Mouse (Mus musculus) urinary bladder, postnatal 25 days (tissue): Measurements from ENCODE around the gene Trf.

Experiments used
- DNase-seq: peaks from one replicate; pipeline ENCODE4 v3.0.0; 2022; ENCODE audit warnings: low spot score

The Trf gene

DNA sequence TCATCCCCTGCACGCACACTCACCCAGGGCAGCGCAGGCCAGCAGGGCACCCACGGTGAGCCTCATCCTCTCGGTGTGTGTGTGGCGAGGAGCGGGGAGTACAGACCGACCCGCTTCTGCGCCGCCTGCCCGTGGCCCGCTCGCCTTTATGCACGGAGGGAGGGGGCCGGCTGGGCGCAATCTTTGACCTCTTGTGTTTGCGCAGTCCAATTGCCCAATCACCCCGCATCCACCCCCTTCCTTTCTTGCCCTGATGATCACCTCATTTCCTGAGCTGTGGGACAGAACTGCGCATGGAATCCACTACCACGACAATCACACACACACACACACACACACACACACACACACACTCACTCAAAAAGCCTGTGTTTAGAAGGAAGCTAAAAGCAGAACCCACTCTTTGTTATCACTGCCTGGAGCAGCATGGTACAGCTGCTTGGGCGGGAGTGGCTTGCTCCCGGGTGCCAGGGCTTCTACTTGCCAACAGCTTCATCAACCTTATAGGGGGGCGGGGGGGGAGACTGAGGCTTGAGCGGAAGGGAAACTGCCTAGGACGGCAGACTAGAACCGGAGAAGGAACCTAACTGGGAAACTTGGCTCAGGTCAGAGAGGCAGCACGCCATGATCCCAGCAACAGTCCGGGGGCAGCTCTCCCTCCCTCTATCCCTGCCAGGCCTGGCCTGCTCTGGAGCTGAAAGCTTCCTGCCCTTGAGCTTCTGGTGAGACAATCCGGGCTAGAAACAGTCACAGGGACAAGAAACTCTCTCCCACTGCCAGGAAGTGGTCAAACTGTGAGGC lies at the start of gene Trf, which contains the start of gene Gm20425:
Gene Trf (minus strand): TSS at position 294 of the 801 bp plus-strand sequence.
Gene Gm20425 (minus strand): TSS at position 157 of the 801 bp plus-strand sequence.
- peak; percentile 40 for DNase-seq

DNA sequence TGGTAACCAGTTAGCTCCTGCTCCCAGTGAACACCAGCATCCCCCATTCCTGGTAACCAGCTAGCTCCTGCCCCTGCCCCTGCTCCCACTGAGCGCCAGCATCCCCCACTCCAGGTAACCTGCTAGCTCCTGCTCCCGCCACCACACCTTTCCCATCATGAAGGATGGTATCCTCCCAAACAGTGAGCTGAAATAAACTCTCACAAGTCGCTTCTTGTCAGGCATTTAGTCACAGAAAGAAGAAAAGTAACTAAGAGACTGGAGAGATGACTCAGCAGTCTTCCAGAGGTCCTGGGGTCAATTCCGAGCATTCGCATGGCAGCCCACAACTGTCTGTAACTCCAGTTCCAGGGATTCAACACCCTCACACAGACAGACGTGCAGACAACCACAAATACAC lies 46.6 kb upstream of the Trf start:
- no peak for DNase-seq

DNA sequence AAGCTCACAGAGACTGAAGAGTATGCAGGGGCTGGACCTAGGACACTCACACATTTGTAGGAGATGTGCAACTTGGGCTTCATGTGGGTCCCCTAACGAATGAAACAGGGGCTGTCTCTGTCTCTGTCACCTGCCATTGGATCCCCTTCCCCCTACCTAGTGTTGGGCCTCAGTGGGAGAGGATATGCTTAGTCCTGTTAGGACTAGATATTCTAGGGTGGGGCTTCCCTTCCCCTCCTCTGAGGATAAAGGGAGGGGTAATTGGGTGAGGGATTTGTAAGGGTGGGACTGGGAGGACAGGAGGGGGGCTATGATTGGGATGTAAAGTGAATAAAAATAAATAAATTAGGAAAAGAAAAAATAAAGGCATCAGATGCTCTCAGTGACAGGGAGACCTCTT lies 45.4 kb upstream of the Trf start:
- DNase-seq: no peak

DNA sequence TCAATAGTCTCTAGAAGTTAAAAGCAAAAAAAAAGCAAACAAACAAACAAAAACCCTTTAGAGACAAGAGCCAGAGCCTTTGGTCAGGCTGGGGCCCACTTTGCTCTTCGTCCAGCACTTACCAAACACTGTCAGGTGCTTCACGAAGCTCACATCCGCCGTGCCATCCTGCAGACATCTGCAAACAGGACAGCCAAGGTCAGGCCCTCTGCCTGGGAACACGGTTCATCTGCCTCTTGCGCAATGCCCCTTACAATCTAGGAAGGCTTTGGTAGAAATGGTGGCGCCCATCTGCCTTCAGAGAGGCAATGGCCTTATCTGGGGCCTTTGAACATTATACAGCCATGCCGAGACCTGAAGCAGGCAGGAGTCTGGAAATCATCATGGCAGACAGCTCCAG lies 44.6 kb upstream of the Trf start:
- no peak for DNase-seq

DNA sequence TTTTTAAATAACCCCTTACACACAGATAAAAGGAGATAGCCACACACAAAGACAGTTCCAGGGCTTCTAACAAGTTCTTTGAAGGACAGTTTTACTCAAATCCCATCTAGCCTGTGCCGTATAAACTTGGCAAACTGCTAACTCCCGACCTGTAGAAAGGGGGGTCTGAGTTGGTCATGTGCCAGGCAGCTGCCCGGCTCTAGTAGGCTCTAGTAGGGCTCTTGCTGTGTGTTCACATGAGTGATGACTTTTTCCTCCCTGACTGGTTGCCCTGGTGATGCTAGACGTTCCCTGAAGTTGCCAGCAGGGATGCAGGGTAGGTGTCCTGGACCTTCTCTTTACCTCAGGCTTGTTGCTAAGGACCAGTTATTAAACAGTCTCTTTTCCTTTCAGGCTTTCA lies 40.9 kb upstream of the Trf start:
- DNase-seq: no peak

DNA sequence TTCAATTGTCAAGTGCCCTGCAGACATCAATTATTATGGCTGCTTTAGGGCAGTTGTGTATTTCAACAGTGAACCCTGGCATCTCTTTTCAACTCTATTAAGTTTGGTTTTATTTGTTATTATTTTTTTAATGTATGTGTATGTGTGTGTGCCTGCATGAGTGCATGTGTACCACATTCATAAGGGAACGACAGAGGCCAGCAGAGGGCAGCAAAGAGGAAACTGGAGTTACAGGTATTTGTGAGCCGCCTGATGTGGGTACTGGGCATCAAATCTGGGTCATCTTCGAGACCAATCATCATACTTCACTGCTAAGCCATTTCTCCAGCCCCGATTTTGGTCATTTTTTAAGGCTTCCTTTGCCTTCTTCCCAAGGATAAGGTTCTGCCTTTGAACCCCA lies 35.5 kb upstream of the Trf start:
- DNase-seq: no peak

DNA sequence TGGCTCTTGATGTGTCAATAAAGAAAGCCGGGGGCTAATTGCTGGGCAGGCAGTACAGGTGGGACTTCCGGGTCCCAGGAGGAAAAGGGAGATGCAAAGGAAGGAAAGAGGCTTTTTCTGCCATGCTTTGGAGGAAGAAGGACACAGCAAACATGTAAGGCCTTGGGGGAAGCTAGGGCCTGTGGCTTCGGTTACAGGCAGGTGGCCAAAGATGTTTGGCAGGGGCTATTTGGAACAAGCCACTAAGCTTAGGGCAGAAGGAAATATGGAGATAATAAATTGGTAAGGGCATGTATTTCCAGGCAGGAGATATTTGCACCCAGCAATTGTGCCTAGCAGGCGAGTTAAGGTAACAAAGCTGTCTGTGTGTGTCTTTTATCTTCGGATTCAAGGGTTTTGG lies 22.7 kb upstream of the Trf start:
- no peak for DNase-seq

DNA sequence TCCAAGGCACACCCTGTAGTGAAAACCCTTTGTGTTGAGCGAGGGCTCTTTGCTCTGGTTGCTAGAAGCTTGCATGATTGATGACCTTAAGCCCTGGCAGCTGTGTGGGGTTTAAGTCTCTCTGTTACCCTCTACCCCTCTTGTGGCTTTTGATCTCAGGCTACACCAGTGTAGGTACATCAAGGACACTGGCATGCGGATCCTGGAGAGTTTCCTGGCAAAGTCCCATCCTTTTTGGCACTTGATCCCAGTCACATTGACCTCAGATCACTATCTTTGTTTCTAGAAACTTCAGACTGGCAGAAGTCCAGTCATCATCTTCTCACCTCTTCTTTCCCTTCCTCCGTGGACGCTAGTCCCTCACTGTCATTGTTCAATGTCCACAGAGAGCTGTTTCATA lies 18.4 kb upstream of the Trf start:
- no peak for DNase-seq

DNA sequence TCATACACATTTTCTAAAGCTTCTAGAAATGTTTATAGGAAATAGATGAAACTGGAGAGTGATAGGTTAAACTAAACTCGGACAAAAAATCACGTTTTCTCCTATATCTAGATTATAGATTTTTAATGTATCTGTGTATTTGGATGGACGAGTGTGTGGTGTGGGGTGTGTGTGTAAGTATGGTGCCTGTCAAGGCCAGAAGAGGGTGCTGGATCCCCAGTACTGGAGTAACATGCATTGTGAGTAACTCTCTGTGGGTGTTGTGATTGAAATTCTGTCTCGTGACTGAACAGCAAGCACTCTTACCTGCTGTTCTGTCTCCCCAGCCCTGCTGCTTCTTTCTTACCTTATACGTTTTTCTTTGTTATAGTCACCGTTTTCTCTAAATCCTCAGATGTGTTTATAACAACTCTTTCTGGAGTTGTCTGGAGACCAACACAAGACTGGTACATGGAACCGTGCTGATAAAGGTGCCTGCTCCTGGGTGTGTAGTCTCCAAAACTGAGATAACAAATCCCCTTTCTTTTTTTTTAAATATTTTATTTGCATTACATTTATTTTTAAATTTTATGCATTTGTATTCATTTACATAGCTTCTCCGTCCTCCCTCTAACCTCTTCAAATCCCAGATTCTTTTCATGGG lies 16.4 kb upstream of the Trf start:
- DNase-seq: no peak

DNA sequence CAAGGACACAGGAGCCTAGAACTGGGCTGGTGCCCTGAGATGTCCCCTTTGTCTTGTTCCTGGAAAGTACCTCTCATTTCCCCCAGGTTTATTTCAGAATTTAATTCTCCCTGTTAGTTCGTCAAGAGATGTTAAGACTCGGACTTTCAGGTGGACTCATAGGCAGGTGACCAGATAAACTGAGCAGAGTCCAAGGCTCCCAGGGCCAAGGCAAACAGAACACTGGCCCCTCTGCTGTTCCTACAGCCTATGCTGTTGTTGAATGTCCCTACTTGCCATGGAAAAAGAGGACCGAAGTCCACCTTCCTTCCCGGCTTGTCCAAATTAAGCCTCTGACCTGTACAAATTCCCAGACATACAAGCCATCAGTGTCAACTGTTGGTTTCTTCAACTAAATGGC lies 13.4 kb upstream of the Trf start:
- no peak for DNase-seq

DNA sequence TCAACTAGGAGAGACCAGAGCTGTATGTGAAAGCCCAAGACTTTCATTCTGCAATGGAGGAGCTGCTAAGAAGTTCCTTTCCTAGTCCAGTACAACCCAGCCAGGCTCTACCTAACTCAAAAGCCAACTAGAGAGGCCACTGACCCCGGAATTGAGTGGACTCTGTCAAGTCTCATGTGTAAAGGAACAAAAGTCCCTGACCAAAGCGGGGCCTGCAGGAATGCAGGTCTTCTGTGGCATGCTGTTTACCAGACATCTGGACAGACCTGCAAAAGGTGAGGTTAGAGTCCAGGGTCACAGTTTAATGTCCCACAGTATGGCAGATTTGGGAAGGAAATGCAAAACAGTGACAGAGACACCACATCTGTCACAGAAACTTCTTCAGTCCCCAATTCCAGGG lies 11.0 kb upstream of the Trf start:
- no peak for DNase-seq

DNA sequence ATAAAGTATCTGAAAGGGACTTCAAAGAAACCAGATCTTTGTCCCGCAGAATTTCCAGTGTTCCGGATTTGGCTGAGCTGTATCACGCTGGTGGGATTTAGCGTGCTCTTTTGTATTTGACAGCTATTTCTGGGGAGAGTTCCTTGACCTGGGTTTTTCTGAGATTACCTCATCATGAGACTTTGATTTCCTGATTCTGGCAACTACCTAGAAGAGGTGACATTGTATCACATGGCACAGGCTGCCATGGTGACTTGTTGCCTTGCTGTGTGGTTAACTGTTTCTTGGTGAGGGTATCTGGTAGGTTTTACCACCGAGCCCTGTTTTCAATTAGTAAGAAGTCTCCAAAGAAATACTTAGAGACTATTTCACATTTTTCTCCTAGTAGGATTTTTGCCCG lies 9.2 kb upstream of the Trf start:
- DNase-seq: no peak

DNA sequence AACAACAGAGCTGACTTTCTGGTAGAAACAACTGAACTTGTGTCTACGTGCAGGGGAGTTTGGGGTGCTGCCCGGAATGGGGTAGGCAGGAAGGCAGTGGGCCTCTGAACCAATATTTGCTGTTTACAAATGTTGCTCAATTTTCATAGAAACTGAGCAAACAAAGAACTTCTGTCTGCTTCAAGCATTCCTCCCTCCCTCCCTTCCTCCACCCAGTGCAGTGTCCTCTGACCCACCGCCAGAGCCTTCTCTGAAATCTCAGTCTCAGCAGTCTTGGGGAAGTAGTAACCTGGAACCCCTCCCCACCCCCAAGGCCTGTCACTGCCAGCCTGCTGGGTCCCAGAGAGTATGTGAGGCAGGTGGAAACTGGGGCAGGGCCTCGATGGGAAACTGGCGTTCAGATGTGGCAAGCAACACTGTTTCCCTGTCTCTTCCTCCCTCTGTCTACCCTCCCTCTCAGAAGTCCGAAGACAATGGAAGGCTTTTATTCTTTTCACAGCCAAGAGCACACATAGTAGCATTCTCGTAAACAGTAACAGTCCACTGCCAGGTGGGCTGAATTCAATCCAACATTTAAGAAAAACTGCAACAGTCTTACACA lies 4.4 kb upstream of the Trf start:
- no peak for DNase-seq

DNA sequence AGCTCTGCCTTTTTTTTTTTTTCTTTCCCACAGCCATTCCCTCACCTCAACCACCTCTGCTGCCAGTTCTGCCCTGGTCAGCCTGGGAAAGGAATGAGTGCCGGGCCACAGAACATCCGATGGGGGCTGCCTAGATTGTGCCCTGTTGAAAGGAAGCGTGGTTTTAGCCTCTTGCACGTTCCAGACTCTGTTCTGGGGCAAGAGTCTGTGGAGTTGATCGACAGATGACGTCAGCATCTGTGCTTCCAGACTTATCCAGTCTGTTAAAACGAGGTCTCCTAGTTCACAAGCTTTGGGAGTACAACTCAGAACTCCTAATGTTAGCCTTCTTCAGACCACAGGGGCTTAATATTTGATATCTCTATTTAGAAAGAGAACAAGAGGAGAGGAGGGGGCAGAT lies 3.8 kb upstream of the Trf start:
- no peak for DNase-seq

DNA sequence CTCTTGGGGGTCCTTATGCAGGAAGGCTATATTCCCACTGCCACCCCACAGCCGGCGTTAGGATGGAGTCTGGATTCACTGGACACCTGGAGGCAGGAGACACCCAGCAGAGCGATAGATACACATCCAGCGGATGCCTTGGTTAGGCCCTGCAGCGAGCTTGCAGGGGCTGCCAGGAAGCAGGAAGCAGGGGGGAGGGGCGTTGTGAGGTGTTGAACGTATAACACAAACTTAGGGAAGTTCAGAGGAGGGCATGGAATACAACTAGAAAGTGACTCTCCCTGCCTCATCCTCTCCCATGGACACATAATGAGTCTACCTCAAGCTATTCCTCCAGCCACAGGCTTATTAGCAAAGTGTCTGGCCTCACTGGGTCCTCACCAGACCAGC lies 2.8 kb upstream of the Trf start:
- DNase-seq: no peak

DNA sequence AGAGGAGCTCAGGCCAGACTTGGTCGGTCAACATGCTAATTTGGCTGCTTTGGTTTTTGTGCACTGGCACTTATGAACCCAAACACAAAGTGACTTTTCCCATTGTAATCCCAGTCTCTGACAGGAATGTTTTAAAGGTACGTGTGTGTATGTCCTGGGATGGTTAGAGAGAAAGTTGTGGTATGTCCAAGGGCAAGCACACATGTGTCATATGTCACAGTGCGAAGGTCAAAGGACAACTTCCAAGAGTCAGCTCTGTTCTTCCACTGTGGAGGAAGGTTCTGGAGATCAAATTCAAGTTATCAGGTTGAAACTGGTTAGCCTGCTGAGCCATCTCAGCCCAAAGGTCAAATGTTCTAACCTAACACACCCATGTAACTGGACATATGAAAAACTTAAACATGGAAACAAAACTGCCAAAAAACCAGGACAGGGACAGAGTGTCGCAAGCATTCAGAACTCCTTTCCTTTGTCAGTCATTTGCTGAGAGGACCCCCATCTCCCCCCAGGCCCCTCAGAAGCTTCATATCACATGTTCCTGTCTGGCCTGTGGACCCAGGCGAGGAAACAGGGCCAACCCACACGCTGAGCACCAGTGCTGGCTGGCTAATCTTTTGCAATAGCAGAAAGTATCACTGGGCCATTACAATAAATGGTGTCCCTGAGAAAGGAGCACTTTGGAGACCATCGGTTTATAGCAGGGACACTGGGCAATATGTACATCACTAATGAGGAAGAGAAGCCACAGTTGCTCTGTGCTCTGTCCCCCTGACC lies 2.2 kb upstream of the Trf start:
- DNase-seq: no peak

DNA sequence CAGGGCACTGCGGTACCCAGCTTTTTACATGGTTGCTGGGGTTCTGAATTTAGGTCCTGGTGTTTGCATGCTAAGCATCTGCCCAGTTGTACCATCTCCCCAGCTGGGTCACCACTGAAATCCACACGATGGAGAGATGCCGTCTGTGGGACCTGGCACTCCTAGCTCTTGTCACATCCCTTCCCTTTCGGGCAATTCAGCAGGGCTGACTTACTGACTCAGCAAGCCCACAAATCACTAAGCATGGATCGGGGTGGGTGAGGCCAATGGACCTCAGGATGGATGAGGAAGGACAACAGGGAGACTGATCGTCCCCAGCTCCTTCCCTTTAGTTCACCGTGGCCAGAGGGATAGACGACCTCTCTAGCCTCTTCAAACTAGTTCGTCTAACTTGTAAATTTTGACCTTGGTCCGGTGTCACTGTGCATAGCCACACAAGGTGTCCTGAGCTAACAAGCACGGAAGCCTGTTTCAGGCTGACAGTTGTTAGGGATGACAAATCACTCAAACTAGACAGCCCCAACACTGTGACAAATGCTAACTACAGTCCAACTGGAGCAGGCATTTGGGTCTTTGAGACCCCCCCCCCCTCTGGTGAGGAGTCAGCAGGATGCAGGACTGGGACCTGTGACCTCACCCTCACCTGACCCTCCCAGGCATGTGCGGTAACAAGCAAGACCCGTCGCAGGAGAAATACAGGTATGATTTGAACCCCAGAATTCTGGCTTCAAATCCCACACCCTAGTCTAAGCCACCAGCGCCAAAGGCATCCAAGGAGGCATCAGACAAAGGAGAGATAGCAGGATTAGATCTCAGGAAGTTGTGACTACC lies 992 bp downstream of the Trf start:
- no peak for DNase-seq

DNA sequence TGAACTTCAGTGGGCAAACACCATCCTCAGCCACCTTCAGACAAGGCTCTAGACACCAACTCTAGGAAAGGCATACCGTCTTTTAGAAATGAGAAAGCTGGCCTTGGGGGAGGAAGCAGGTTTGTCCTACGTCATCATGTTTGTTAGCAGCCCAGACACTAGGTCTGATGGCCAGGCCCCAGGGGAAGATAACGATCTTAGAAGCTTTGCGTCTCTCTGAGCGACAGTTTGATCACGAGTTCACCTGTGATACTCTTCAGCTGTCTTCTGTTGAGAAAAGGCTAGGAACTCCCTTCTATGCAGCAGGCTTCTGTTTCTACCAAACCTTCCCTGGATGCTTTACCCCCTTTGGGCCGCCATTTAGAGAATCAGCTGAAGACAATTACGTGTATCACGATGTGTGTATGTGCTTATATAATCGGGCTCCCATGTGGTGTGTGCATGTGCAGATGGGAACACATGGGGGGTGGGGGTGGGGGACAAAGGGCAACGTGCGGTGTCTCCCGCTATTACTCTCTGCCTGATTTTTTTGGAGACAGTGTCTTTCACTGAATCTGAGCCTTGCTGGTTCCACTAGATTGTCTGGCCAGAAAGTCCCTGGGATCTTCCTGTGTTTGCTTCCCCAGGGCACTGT lies 1.8 kb downstream of the Trf start:
- no peak for DNase-seq

DNA sequence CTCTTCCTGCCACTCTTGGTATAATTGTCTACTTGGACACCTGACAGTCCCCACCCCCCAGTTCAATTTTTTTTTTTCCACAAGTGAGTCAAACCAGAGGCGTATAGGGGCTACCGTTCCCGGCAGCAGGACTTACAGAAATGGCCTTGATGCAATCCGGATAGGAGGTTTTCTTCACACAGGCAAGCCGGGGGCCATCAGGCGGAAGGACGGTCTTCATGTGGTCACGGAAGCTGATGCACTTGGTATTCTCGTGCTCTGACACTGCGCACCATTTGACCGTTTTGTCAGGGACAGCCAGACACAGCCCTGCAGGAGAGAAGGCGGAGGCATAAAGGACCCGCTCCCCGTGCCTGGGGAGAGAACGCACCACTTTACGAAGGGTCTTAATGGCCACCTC lies 2.5 kb downstream of the Trf start:
- DNase-seq: no peak

DNA sequence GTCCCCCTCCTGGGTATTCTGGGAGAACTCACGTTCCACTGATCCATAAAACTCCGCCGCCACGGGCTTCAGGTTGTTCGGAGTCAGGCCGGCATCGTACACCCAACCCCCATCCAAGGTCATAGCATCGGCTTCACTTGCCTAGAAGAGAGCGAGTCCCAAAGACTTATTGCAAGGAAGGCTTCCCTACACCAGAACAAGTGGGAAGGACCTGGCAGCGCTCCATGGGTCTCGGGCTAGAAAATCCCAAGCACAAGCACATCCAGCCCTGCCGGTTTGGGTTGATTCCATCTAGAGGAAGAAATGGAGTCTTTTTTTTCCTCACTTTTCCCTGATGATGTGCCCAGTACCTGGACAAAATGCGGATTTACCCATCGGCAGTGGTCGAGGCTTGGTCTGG lies 3.4 kb downstream of the Trf start:
- DNase-seq: no peak

DNA sequence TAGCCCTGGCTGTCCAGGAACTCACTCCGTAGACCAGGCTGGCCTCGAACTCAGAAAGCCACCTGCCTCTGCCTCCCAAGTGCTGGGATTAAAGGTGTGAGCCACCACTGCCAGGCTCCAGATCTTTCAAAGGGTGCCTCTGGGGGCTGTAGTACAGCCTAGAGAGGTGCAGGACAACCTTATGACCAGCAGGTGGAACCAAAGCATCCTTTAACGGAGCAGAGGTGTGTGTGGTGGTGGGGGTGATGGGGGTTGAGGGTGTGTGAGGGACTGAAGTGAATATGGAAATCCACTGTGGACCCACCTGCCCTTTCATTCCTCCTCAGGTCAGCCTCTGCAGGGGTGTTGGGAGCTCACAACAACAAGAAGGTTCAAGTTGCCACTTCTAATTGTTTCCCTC lies 4.8 kb downstream of the Trf start:
- no peak for DNase-seq
